Mouse (Mus musculus) intestine, embryonic 16.5 days (tissue): Measurements from ENCODE around the gene Ppfibp2. TPM values are rescaled to one million over a fixed set of nuclear protein-coding genes. Genes with fewer than 3 reads are reported as not detected.

ENCODE experiments used
- ATAC-seq: fragments of 200-750 bp; cut with Nextera tagmentation; 2 replicates; pipeline ENCODE4 v1.8.0; 2017; ENCODE audit warnings: moderate TSS enrichment, moderate library complexity
- H3K27ac ChIP-seq: fragments of 300-500 bp; sonication (generic); 2 replicates; pipeline ENCODE4 v1.5.1; 2014; ENCODE audit warnings: mild to moderate bottlenecking, low read length
- H3K27me3 ChIP-seq: fragments of 300-500 bp; sonication (generic); replicated peaks from 2 replicates; pipeline ENCODE4 v1.6.1; 2014; ENCODE audit warnings: low read length, control low read depth, mixed read lengths; ENCODE audit not compliant: control insufficient read depth, insufficient read depth
- H3K36me3 ChIP-seq: fragments of 300-500 bp; sonication (generic); 2 replicates; pipeline ENCODE4 v1.6.1; 2014; ENCODE audit warnings: low read length, control low read depth; ENCODE audit not compliant: control insufficient read depth, insufficient read depth
- H3K4me1 ChIP-seq: fragments of 300-500 bp; sonication (generic); 2 replicates; pipeline ENCODE4 v1.6.1; 2014; ENCODE audit warnings: low read length, control low read depth, mixed read lengths; ENCODE audit not compliant: control insufficient read depth, insufficient read depth
- H3K4me2 ChIP-seq: fragments of 300-500 bp; sonication (generic); 2 replicates; pipeline ENCODE4 v1.6.1; 2014; ENCODE audit warnings: low read depth, low read length, control low read depth
- H3K4me3 ChIP-seq: fragments of 300-500 bp; sonication (generic); 2 replicates; pipeline ENCODE4 v1.5.1; 2014; ENCODE audit warnings: mild to moderate bottlenecking, low read length
- H3K9ac ChIP-seq: fragments of 300-500 bp; sonication (generic); 2 replicates; pipeline ENCODE4 v1.6.1; 2014; ENCODE audit warnings: low read depth, low read length
- H3K9me3 ChIP-seq: fragments of 300-500 bp; sonication (generic); 2 replicates; pipeline ENCODE4 v1.6.1; 2016; ENCODE audit warnings: low read length, control low read depth; ENCODE audit not compliant: control insufficient read depth
- WGBS: fragments of 180-500 bp; shearing (Covaris S2); extraction: QIAGEN DNeasy Blood & Tissue Kit; methylation state at CpG from one replicate; pipeline ENCODE4 v1.1.7; 2014; 5-methylcytosine and 5-hydroxymethylcytosine counted together
- polyA plus RNA-seq: library from polyadenylated mRNA; unstranded; fragments of >200 nt; fragmentation: Nextera tagmentation; extraction: Ambion mirVana; gene quantifications from 2 replicates; pipeline ENCODE4 v1.2.1, GENCODE M21; 2015

Ppfibp2 gene
- polyA plus RNA-seq, 1 experiment from 2014 or later = 13.7 TPM

GRCm38 (mm10) chr7:107720771-107721170, 125.8 kb downstream of the Ppfibp2 start:
- Histone ChIP-seq H3K4me3 (no peak overlapping the region), H3K4me1 (no peaks in the 10 kb centered on the region), H3K36me3 (peaks cover 10% of the 10 kb centered on the region), H3K27me3 (no peaks in the 10 kb centered on the region), H3K9me3 (no peaks in the 10 kb centered on the region), H3K9ac (no peak overlapping the region), H3K27ac (no peak overlapping the region), H3K4me2 (no peak overlapping the region)
- WGBS = 92% methylated on average over 1 of the region's 1 CpGs
- ATAC-seq = no peak

- H3K9ac ChIP-seq = no peak overlapping the region
- no peak overlapping the region for H3K4me3 ChIP-seq
- WGBS = 94% methylated on average over 4 of the region's 4 CpGs
- no peaks in the 10 kb centered on the region for H3K4me1 ChIP-seq
- no peaks in the 10 kb centered on the region for H3K27me3 ChIP-seq
- H3K4me2 ChIP-seq = no peak overlapping the region
- no peak overlapping the region for H3K27ac ChIP-seq
- no peak for ATAC-seq
- H3K9me3 ChIP-seq = no peaks in the 10 kb centered on the region
- peaks cover 10% of the 10 kb centered on the region for H3K36me3 ChIP-seq
Observed at GRCm38 (mm10) chr7:107722536-107722935, 127.5 kb downstream of the Ppfibp2 start.

- no peak for ATAC-seq
- Histone ChIP-seq H3K4me1 (no peaks in the 10 kb centered on the region), H3K36me3 (peaks cover 10% of the 10 kb centered on the region; the same call in 1 of the 2 replicates)
Observed at GRCm38 (mm10) chr7:107727538-107727937, 132.5 kb downstream of the Ppfibp2 start.

GRCm38 (mm10) chr7:107730587-107730986, 135.6 kb downstream of the Ppfibp2 start:
- 76% methylated on average over 9 of the region's 10 CpGs for WGBS
- H3K4me3 ChIP-seq = no peak overlapping the region
- no peak overlapping the region for H3K4me2 ChIP-seq
- no peaks in the 10 kb centered on the region for H3K27me3 ChIP-seq
- no peaks in the 10 kb centered on the region for H3K9me3 ChIP-seq
- 0 out of 2 replicates have a peak, but pooled peaks cover 7% of the 10 kb centered on the region for H3K36me3 ChIP-seq
- ATAC-seq = no peak
- H3K9ac ChIP-seq = no peak overlapping the region
- H3K4me1 ChIP-seq = no peaks in the 10 kb centered on the region
- H3K27ac ChIP-seq = no peak overlapping the region

More at GRCm38 (mm10) chr7:107727538-107727937, 132.5 kb downstream of the Ppfibp2 start:
- Histone ChIP-seq H3K27ac (no peak overlapping the region), H3K4me2 (no peak overlapping the region), H3K27me3 (no peaks in the 10 kb centered on the region), H3K9ac (no peak overlapping the region), H3K4me3 (no peak overlapping the region), H3K9me3 (no peaks in the 10 kb centered on the region)
- 67% methylated on average over 3 of the region's 3 CpGs for WGBS

- no peak overlapping the region for H3K4me3 ChIP-seq
- no peak overlapping the region for H3K9ac ChIP-seq
- no peak overlapping the region for H3K4me2 ChIP-seq
- H3K9me3 ChIP-seq = no peaks in the 10 kb centered on the region
- no peak for ATAC-seq
- no peak overlapping the region for H3K27ac ChIP-seq
- 0 out of 2 replicates have a peak, but pooled peaks cover 4% of the 10 kb centered on the region for H3K36me3 ChIP-seq
- no peaks in the 10 kb centered on the region for H3K4me1 ChIP-seq
- WGBS = 68% methylated on average over 2 of the region's 2 CpGs
- H3K27me3 ChIP-seq = no peaks in the 10 kb centered on the region
Observed at GRCm38 (mm10) chr7:107733162-107733561, 138.2 kb downstream of the Ppfibp2 start.

- peaks cover 4% of the 10 kb centered on the region; the same call in 1 of the 2 replicates for H3K36me3 ChIP-seq
- no peaks in the 10 kb centered on the region for H3K27me3 ChIP-seq
- no peak overlapping the region for H3K27ac ChIP-seq
- H3K4me1 ChIP-seq = no peaks in the 10 kb centered on the region
- no peaks in the 10 kb centered on the region for H3K9me3 ChIP-seq
- 37% methylated on average over 2 of the region's 2 CpGs for WGBS
- no peak overlapping the region for H3K4me2 ChIP-seq
- ATAC-seq = no peak
- no peak overlapping the region for H3K4me3 ChIP-seq
- no peak overlapping the region for H3K9ac ChIP-seq
Observed at GRCm38 (mm10) chr7:107738726-107739125, 143.7 kb downstream of the Ppfibp2 start.

- no peak overlapping the region for H3K4me2 ChIP-seq
- no peak overlapping the region for H3K9ac ChIP-seq
- ATAC-seq = no peak
- 80% methylated on average over 10 of the region's 10 CpGs for WGBS
- H3K27ac ChIP-seq = no peak overlapping the region
- H3K4me3 ChIP-seq = no peak overlapping the region
- H3K27me3 ChIP-seq = no peaks in the 10 kb centered on the region
- H3K9me3 ChIP-seq = no peaks in the 10 kb centered on the region
- H3K36me3 ChIP-seq = peaks cover 4% of the 10 kb centered on the region; the same call in 1 of the 2 replicates
- H3K4me1 ChIP-seq = no peaks in the 10 kb centered on the region
Observed at GRCm38 (mm10) chr7:107742963-107743465, 148.0 kb downstream of the Ppfibp2 start.

- Histone ChIP-seq H3K4me2 (no peak overlapping the region), H3K9me3 (no peaks in the 10 kb centered on the region), H3K36me3 (peaks cover 4% of the 10 kb centered on the region; the same call in 1 of the 2 replicates), H3K4me3 (no peak overlapping the region), H3K27ac (no peak overlapping the region), H3K9ac (no peak overlapping the region; the same call in 1 of the 2 replicates), H3K4me1 (no peaks in the 10 kb centered on the region), H3K27me3 (no peaks in the 10 kb centered on the region)
- ATAC-seq = no peak
- 85% methylated on average over 4 of the region's 4 CpGs for WGBS
Observed at GRCm38 (mm10) chr7:107744454-107744853, 149.4 kb downstream of the Ppfibp2 start.

GRCm38 (mm10) chr7:107745111-107745510, 150.1 kb downstream of the Ppfibp2 start:
- Histone ChIP-seq H3K9me3 (no peaks in the 10 kb centered on the region), H3K36me3 (peaks cover 4% of the 10 kb centered on the region; the same call in 1 of the 2 replicates), H3K27ac (no peak overlapping the region), H3K9ac (no peak overlapping the region), H3K4me1 (no peaks in the 10 kb centered on the region), H3K4me2 (no peak overlapping the region), H3K27me3 (no peaks in the 10 kb centered on the region), H3K4me3 (no peak overlapping the region)
- WGBS = 66% methylated on average over 2 of the region's 2 CpGs
- no peak for ATAC-seq

GRCm38 (mm10) chr7:107746036-107746435, 151.0 kb downstream of the Ppfibp2 start:
- H3K9ac ChIP-seq = no peak overlapping the region
- H3K4me1 ChIP-seq = no peaks in the 10 kb centered on the region
- no peak overlapping the region for H3K4me3 ChIP-seq
- WGBS = 92% methylated on average over 8 of the region's 8 CpGs
- no peaks in the 10 kb centered on the region for H3K9me3 ChIP-seq
- peaks cover 4% of the 10 kb centered on the region; the same call in 1 of the 2 replicates for H3K36me3 ChIP-seq
- no peak overlapping the region for H3K27ac ChIP-seq
- no peak for ATAC-seq
- H3K4me2 ChIP-seq = no peak overlapping the region
- H3K27me3 ChIP-seq = no peaks in the 10 kb centered on the region
